Mouse (Mus musculus): ENCODE results near the gene Cand2. TPM values are rescaled to one million over a fixed set of nuclear protein-coding genes. Genes with fewer than 3 reads are reported as not detected.
"Not testable (repeated sequence)": the region's sequence is repeated elsewhere in the genome, so short reads cannot be mapped to it uniquely, and the experiment has no call there.

The Cand2 gene
- total RNA-seq, 2 experiments from 2014 or later = 2.0 to 2.3 TPM

GRCm38 (mm10) chr6:115818129-115818528 lies 43.8 kb downstream of the Cand2 start:
- no peak for DNase-seq (ENCODE audit: low spot score in 2 of 2)
- intact Hi-C loops (cut with DNase I) = no loop called here

DNA sequence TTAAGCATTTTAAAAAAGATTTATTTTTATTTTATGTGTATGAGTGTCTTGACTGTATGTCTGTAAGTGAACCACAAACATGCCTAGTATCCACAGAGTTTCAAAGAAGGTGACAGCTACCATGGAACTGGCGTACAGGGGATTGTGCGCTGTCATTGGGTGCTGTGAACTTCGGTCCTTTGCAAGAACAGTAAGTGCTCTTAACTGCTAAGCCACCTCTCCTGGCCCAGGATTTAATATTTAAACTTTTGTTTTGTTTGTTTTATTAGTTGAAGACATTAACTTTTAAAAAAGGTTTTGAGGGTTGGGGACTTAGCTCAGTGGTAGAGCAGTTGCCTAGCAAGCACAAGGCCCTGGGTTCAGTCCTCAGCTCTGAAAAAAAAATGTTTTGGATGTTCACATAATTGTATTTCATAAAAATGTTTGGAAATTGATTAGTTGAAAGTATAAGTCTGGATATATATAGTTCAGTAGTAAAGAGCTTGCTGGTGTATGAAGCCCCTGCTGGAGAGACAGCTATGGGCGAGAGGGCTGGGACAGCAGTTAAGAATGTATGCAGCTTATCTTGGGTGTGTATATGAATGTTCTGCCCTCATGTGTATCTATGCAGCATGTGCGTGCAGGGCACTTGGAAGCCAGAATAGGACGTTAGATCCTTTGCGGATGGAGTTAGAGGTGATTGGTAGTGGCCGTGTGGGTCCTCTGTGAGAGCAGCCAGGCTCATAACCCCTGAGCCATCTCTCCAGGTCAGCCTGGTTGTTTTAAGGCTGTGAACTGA lies 47.1 kb downstream of the Cand2 start:
- intact Hi-C loops (cut with DNase I) = no loop called here
- DNase-seq (ENCODE audit: low spot score in 2 of 2) = no peak

GRCm38 (mm10) chr6:115823850-115824464 lies 49.6 kb downstream of the Cand2 start:
- DNase-seq (ENCODE audit: low spot score in 2 of 2) = not testable (repeated sequence)

GRCm38 (mm10) chr6:115830779-115831601 lies 56.7 kb downstream of the Cand2 start:
- DNase-seq (ENCODE audit: low spot score in 2 of 2) = no peak
- intact Hi-C loops (cut with DNase I) = no loop called here

More at GRCm38 (mm10) chr6:115823850-115824464, 49.6 kb downstream of the Cand2 start:
- intact Hi-C loops (cut with DNase I) = not testable (repeated sequence)

DNA sequence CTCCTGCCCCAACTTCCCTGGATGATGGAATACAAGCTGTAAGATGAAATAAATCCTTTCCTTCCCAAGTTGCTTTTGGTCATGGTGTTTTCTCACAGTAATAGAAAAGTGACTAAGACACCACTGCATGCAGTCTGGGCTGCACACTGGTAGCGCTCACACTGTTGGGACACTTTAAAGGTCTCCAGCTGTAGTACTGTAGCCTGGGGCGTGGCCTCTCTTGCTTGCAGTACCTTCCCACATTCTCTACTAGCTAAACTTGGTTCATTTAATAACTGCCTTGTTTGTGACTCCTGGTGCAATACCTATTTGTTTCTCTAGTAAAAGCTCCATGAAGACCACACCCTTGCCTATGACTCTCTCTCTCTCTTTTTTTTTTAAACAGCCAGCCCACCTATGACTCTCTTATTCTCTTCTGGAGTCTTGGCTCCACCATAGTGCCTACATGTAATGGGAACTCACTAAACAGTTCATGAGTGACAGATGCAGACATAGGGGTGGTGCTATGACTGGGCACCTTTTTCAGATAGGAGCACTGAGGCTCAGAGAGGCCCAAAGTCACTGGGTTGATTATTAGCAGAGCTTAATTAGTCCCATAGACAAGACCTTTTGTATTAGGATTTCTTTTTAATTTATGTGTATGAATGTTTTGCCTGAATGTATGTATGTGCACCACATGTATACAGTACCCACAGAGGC lies 58.0 kb downstream of the Cand2 start:
- no peak for DNase-seq (ENCODE audit: low spot score in 2 of 2)
- intact Hi-C loops (cut with DNase I) = no loop called here

- intact Hi-C loops (cut with DNase I) = no loop called here
- DNase-seq (ENCODE audit: low spot score in 2 of 2) = no peak
Observed at GRCm38 (mm10) chr6:115833861-115834260, 59.5 kb downstream of the Cand2 start.

- intact Hi-C loops (cut with DNase I) = no loop called here
- peak; percentile 65 to 68 for DNase-seq (ENCODE audit: low spot score in 2 of 2)
Observed at GRCm38 (mm10) chr6:115838161-115838597, 63.8 kb downstream of the Cand2 start, which contains the start of gene Efcab12. TSS of gene Efcab12 (minus strand) at chr6:115838412.

DNA sequence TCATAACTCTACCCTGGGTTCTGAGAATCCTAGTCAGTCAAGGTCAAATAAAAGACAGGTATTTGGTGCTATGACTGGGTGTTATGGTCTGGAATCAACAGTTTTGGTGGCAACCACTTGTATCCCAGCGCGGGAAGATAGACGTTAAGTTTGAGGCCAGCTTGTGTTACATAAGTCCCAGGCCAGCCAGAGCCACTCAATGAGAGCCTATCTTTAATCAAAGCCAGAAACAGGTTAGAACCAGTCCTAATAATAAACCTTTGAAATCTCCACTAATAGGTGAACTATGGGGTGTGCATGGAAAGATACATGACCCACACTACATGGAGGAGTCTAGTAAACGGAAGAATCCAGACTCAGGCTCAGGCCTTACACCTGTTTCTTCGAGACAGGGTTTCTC lies 64.4 kb downstream of the Cand2 start:
- intact Hi-C loops (cut with DNase I) = no loop called here
- no peak for DNase-seq (ENCODE audit: low spot score in 2 of 2)

- intact Hi-C loops (cut with DNase I) = no loop called here
- DNase-seq (ENCODE audit: low spot score in 2 of 2) = no peak
Observed at GRCm38 (mm10) chr6:115845006-115845405, 70.7 kb downstream of the Cand2 start.

GRCm38 (mm10) chr6:115846640-115847411 lies 72.5 kb downstream of the Cand2 start:
- DNase-seq (ENCODE audit: low spot score in 2 of 2) = peak in 1 of 2 experiments; percentile 54
- intact Hi-C loops (cut with DNase I) = no loop called here

- DNase-seq (ENCODE audit: low spot score in 2 of 2) = no peak
- intact Hi-C loops (cut with DNase I) = no loop called here
Observed at GRCm38 (mm10) chr6:115848598-115849304, 74.4 kb downstream of the Cand2 start.

DNA sequence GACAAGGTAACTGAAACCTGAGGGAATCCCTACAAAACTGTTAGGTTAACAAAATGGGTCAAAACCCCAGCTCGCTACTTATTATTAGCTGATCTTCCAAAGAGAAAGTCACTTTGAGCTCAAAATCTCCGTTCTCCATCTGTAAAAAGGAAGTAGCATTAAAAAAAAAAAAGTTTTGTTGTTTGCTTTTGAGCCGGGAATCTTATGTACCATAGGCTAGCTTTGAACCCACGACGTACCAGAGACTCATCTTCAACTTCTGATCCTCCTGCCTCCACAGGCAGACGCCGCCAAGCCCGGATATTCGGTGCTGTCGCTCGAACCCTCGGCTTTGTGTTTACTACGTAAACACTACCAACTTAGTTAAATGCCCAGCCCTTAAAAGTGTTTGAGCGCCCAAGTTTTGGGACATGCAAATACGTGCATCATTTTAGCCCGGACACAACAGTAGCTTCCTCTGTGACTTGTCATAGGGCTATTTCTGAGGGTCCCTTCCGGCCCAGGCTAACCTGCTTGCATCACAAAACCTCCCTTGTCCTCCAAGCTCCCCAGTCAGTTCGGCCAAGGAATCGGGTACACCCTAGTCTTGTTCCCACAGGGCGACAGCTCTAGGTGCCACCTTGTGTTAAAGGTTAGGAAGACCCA lies 78.2 kb downstream of the Cand2 start:
- DNase-seq (ENCODE audit: low spot score in 2 of 2) = no peak
- intact Hi-C loops (cut with DNase I) = loop anchor here (5.0 to 10.0 kb wide), 2 partner anchors 52 to 145 kb away; partner anchors contain the start of gene Plxnd1

GRCm38 (mm10) chr6:115853091-115853813 lies 78.9 kb downstream of the Cand2 start, which contains the start of the genes Mbd4 and Ift122:
TSS of gene Mbd4 (minus strand) at chr6:115853371.
TSS of gene Ift122 (plus strand) at chr6:115853470.
- peak; percentile 99 for DNase-seq (ENCODE audit: low spot score in 2 of 2)
- intact Hi-C loops (cut with DNase I) = loop anchor here (5.0 to 10.0 kb wide), 2 partner anchors 52 to 144 kb away; partner anchors contain the start of gene Plxnd1

- intact Hi-C loops (cut with DNase I) = loop anchor here (5.0 to 10.0 kb wide), 2 partner anchors 51 to 143 kb away; partner anchors contain the start of gene Plxnd1
- DNase-seq (ENCODE audit: low spot score in 2 of 2) = no peak
Observed at GRCm38 (mm10) chr6:115853985-115854384, 79.6 kb downstream of the Cand2 start.

DNA sequence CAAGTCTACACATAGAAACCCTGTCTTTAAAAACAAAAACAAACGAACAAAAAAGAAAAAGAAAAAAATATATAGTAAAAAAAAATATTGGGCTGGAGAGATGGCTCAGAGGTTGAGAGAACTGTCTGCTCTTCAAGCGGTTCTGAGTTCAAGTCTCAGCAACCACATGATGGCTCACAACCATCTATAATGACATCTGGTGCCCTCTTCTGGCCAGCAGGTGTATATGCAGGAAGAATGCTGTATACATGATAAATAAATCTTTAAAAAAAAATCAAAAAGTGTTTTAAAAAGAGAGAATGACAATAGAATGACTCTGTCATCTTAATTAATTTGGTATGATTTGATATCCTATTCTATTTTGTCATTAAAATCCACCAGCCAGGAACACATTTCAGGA lies 80.1 kb downstream of the Cand2 start:
- intact Hi-C loops (cut with DNase I) = loop anchor here (5.0 to 10.0 kb wide), 2 partner anchors 50 to 143 kb away; partner anchors contain the start of gene Plxnd1

More for the DNA sequence above, 80.1 kb downstream of the Cand2 start:
- DNase-seq (ENCODE audit: low spot score in 2 of 2) = no peak

Measured in left cerebral cortex, postnatal 36 days (tissue).